ENCODE assay signal across 8 mouse cellular contexts in the genomic region with DNA sequence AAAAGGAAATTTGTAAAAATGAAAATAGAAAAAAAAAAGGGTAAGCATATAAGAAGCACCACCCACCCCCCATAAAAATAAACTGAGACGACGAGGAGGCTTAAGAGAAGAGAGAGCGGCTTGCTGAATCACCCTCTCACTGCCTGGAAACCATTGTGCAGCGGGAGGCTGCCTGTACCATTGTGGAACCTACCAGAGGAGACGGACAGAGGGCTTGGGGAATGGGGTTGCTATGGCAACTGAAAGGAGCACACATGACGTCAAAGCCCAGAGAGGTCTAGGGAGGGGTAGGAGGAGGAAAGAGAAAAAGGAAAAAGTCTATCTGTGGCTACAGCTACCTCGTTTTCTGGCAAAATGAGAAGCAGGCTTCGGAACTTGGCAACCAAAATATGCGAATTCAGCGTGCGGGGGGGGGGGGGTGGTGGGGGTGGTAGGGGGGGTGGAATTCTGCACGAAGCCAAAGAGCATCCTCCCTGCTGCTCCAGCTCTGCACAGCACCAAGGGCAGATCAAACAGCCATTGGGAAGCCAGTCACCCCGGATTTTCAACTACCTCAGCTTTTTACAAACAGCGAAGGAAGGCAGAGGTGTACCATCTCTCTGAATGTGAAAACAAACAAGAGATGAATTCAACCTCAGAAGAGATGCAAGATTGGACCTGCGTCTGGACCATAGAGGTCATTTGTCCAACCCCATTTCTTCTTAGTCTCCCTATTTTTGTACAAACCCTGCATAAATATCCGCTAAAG. TPM values are rescaled to one million over a fixed set of nuclear protein-coding genes. Genes with fewer than 3 reads are reported as not detected.
DNase-seq lines count a peak whose midpoint lies in the region; ATAC-seq and TF ChIP-seq lines count a peak whose summit lies in the region.

A gene (minus strand): TSS at position 234 of the 748 bp plus-strand sequence.

- TF ChIP-seq CTCF in heart, adult 2 months (IDR thresholded peaks at IDR 0.05): no peak
- no peak for TF ChIP-seq CTCF in intestine, postnatal 0 days (IDR thresholded peaks at IDR 0.05; ENCODE audit: low read depth)

- H3K4me2 ChIP-seq in intestine, postnatal 0 days (replicated peaks; ENCODE audit: low read depth): peak within 1 kb of the TSS; percentile 30; the same call in 1 of the 2 replicates

- WGBS in heart, adult 2 months: 10% methylated on average over 16 of the region's 16 CpGs
- WGBS in intestine, postnatal 0 days: 8% methylated on average over 16 of the region's 16 CpGs

- 0 out of 2 replicates have a peak, but pooled peaks have one; percentile 20 for TF ChIP-seq POLR2A in heart, adult 2 months (IDR thresholded peaks at IDR 0.05; ENCODE audit: insufficient read depth, low read depth, low read length)

- H3K9ac ChIP-seq in heart, adult 2 months (ENCODE audit: low read depth, low read length): no peak within 1 kb of the TSS; the same call in 1 of the 2 replicates
- H3K9ac ChIP-seq in intestine, postnatal 0 days (ENCODE audit: low read depth, low read length): no peak within 1 kb of the TSS

- peak; percentile 41 for DNase-seq in adrenal gland, postnatal 25 days
- DNase-seq in embryo, embryonic 11 days: peak; percentile 94
- DNase-seq in heart, adult 2 months: peak; percentile 31 to 37
- DNase-seq in left cerebral cortex, postnatal 10 days (ENCODE audit: extremely low spot score in 1 of 2, low spot score in 2 of 2): peak; percentile 81 to 94
- DNase-seq in neural tube, embryonic 10.5 days (ENCODE audit: extremely low spot score, low spot score): peak; percentile 69
- DNase-seq in testis, postnatal 14 days (ENCODE audit: low spot score): peak; percentile 55
- no peak for DNase-seq in B cell, adult 2 months

- no peaks in the 10 kb centered on the region for H3K9me3 ChIP-seq in intestine, postnatal 0 days (ENCODE audit: control insufficient read depth)

- H3K27ac ChIP-seq in heart, adult 2 months: peak within 1 kb of the TSS; percentile 68; the same call in 1 of the 2 replicates
- no peak within 1 kb of the TSS for H3K27ac ChIP-seq in intestine, postnatal 0 days (ENCODE audit: low read depth, low read length)

- no peak for TF ChIP-seq EP300 in heart, adult 2 months (IDR thresholded peaks at IDR 0.05; ENCODE audit: insufficient read depth, low read depth, low read length)

- H3K79me2 ChIP-seq in heart, adult 2 months (replicated peaks; ENCODE audit: control insufficient read depth, insufficient read depth, low read length): no peaks in the 10 kb centered on the region

- H3K36me3 ChIP-seq in heart, adult 2 months (ENCODE audit: control insufficient read depth, insufficient read depth, low read length): no peaks in the 10 kb centered on the region
- H3K36me3 ChIP-seq in intestine, postnatal 0 days (ENCODE audit: control insufficient read depth, insufficient read depth): no peaks in the 10 kb centered on the region

- no peak; the same call in 1 of the 2 replicates for ATAC-seq in intestine, postnatal 0 days

- peak within 1 kb of the TSS; percentile 46 for H3K4me3 ChIP-seq in heart, adult 2 months
- H3K4me3 ChIP-seq in intestine, postnatal 0 days (ENCODE audit: low read depth, low read length): peak within 1 kb of the TSS; percentile 0; the same call in 1 of the 2 replicates

- intact Hi-C loops in heart, adult 2 months (cut with DNase I): loop anchor here (5.0 to 10.0 kb wide), 2 partner anchors 34 to 106 kb away; no protein-coding TSS in a partner anchor
- intact Hi-C loops in left cerebral cortex, postnatal 10 days (cut with DNase I): no loop called here

- no peaks in the 10 kb centered on the region for H3K4me1 ChIP-seq in heart, adult 2 months (ENCODE audit: control insufficient read depth, insufficient read depth, low read length)
- no peaks in the 10 kb centered on the region for H3K4me1 ChIP-seq in intestine, postnatal 0 days (replicated peaks; ENCODE audit: control insufficient read depth, insufficient read depth, low read length)

- no peaks in the 10 kb centered on the region for H3K27me3 ChIP-seq in heart, adult 2 months (ENCODE audit: control insufficient read depth, insufficient read depth, low read length)
- no peaks in the 10 kb centered on the region for H3K27me3 ChIP-seq in intestine, postnatal 0 days (replicated peaks; ENCODE audit: control insufficient read depth, insufficient read depth, low read length)

RNA-seq across cellular contexts. Expression of the gene that starts here (rescaled TPM):
- 4.8 and 8.6 TPM in 2 replicates for total RNA-seq in adrenal gland, postnatal 25 days (2021)
- 10 to 100 TPM; 25.7 to 32.0 TPM for total RNA-seq in heart, adult 2 months (2021)
- polyA plus RNA-seq in heart, adult 2 months (2012; rRNA removed): 5.8 and 14.6 TPM in 2 replicates
- polyA plus RNA-seq in intestine, postnatal 0 days (2015; fragmentation: Nextera tagmentation; extraction: Ambion mirVana): 3.2 and 3.7 TPM in 2 replicates
- 100 to 1,000 TPM; 302 to 323 TPM for total RNA-seq in left cerebral cortex, postnatal 10 days (2021)

Comparison
In these comparisons a context has a peak if more than half of its experiments do, and no peak if none do; other contexts are left out.
1. RNA of the gene that starts here (total RNA-seq): 302 to 323 TPM in left cerebral cortex, postnatal 10 days; 25.7 to 32.0 TPM in heart, adult 2 months and 4.8 to 8.6 TPM in adrenal gland, postnatal 25 days; every median in the first group is over 4 times any median in the second.
2. DNase-seq: peak in adrenal gland, postnatal 25 days (single experiment), embryo, embryonic 11 days (single experiment), heart, adult 2 months (2 of 2), left cerebral cortex, postnatal 10 days (2 of 2), neural tube, embryonic 10.5 days (single experiment) and testis, postnatal 14 days (single experiment); none in B cell, adult 2 months (0 of 2).